Mouse (Mus musculus) retina, embryonic 14.5 days (tissue): Measurements from ENCODE around the gene Lmntd1.

Experiments
- DNase-seq: peaks from one replicate; pipeline ENCODE4 v3.0.0-alpha.2; 2015; ENCODE audit warnings: low spot score

Lmntd1 gene

GRCm38 (mm10) chr6:145432711-145433708, 181.1 kb downstream of the Lmntd1 start:
- no peak for DNase-seq

GRCm38 (mm10) chr6:145431747-145432146, 182.4 kb downstream of the Lmntd1 start:
- DNase-seq: no peak

GRCm38 (mm10) chr6:145427411-145427810, 186.7 kb downstream of the Lmntd1 start:
- no peak for DNase-seq

GRCm38 (mm10) chr6:145426501-145426900, 187.6 kb downstream of the Lmntd1 start:
- DNase-seq: no peak

DNA sequence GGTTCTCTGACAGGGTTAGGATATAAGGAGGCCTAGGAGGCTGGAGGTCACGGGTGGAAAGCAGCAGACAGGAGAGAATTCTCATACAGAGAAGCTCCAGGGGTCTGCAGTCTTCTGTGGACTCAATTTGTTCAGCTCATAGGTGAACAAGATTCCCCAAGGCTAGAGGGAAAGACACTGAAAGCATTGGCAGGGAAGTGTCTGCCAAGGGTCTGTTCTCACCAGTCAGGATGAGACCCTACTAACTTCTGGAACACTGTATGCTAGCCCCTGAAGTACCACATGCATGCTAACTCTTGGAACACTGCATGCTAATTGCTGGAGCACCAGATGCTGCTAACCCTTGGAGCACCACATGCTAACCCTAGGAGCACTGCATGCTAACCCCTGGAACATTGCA, 190.0 kb downstream of the Lmntd1 start:
- no peak for DNase-seq

DNA sequence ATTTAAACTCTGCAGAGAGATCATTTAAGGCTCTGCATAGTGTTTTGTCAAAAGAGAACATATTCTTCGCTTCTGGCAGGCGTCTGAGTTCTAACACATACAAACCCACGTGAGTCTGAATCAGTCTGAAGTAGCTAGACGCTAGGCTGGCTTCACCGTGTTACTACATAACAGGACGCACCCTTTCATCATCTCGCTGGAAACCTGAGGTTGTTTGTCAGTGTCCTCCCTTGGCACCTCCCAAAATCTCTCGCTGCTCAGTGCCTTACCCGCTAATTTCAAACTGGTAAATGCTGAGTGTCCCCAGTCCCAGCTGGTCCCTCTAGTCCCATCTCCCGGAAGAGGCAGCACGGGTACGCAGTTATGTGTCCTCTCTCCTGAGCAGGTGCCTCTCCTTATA, 190.6 kb downstream of the Lmntd1 start:
- DNase-seq: no peak

DNA sequence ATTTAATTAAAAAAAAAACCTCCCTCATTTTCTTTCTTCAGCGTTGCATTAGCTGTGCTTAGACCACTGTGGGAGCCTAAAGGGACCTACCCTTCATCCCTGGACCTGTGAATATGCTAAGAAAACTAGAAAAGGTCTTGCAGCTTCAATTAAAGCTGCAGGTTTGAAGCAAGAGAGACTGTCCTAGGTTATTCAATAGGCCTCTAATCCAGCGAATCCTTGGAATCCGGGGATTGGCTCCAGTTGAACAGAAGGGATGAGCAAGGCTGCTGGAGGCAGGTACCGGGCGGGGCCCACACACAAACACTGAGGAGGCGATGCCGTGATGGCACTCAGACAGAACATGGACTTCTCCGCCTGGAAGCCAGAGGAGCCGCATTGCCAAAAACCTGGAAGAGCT, 192.5 kb downstream of the Lmntd1 start:
- DNase-seq: no peak

DNA sequence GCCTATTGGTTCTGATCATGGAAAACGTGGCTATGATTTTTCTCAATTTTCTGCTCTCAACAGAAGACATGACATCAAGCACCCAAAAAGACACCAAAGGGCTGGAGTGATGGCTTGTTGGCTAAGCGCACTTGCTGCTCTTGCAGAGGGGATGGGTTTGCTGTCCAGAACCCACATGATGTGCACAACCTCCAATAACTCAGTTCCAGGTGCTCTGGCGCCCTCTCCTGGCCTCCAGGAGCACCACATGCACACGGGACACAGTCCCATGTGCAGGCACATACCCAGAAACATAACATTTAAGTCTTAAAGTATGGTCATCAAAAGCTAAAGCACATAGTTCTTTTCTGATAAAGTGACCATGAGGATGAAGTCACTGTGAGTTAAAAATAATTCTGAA, 193.7 kb downstream of the Lmntd1 start:
- DNase-seq: no peak

- no peak for DNase-seq
Measured at GRCm38 (mm10) chr6:145418856-145419255, 195.3 kb downstream of the Lmntd1 start.

DNA sequence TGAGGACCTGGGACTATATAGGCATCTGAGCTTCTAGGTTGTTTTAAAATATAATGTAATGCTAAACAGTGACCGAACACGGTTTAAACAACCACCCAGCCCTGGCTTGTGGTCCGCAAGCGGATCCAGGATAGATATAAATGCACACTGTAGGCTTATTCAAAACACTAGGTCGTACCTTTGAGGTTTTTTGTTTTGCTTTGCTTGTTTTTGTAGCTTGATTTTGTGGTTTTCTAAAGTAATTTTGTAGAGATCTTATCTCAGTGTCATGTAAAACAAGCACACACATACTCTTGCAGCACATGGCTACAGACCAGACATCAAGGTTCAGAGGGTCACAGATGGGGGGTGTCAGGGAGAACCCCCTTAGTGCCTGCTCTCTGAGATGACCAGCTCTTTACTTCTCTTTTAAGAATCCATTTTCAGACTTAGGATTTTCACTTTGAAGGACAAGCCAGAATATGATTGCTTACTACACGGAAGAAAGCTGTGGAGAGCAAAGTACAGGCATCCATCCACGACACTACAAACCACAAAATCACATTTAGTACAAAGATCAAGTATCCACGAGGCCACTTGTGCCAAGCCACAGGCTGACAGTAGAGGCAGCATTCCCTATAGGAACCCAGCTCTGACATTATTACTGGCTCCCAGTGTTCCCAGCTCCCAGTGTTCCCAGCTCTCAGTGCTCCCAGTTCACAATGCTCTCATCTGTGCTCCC, 196.2 kb downstream of the Lmntd1 start:
- no peak for DNase-seq

- peak; percentile 79 for DNase-seq
Measured at GRCm38 (mm10) chr6:145417014-145417719, 197.0 kb downstream of the Lmntd1 start.

- no peak for DNase-seq
Measured at GRCm38 (mm10) chr6:145404369-145405051, 209.6 kb downstream of the Lmntd1 start.

DNA sequence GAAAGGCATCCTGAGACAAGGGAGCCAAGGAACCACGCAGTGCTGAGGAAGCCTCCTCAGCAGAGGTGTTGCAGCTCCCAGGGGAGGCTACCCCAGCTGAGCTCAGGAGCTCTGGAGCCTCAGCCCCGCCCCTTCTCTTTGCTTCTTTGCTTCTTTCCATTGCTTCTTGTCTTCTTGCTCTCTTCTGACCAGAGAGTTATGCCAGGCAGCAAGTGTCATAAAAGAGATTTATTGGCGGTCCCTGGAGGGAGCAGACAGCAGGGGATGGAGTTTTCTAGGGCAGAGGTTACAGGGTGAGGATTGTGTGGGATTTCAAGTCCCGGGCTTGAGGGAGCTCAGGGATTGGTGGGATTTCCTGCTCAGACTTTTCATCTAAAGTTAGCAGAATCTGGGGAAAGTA, 213.0 kb downstream of the Lmntd1 start:
- DNase-seq: peak; percentile 24

DNA sequence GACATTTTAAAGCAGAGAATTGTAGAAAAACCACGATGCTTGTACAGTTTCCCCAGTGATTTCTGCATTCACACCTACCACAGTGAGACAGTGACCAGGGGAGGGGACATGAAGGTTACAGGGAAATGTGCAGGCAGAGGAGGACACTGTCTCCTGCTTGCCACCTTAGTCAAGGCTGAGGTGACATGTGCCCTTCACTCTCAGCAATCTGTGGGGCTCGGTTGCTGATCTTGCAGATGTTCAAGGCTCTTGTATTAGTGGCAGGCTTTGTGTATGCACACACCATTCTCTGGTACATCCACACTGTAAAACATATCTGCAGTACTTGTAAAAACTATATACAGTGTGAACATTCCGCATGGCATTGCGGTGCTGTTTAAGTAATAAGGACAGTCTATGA, 216.2 kb downstream of the Lmntd1 start:
- no peak for DNase-seq

GRCm38 (mm10) chr6:145396534-145396933, 217.6 kb downstream of the Lmntd1 start:
- DNase-seq: peak; percentile 43

GRCm38 (mm10) chr6:145390421-145390820, 223.7 kb downstream of the Lmntd1 start:
- DNase-seq: no peak

- DNase-seq: no peak
Measured at GRCm38 (mm10) chr6:145389904-145390303, 224.2 kb downstream of the Lmntd1 start.

DNA sequence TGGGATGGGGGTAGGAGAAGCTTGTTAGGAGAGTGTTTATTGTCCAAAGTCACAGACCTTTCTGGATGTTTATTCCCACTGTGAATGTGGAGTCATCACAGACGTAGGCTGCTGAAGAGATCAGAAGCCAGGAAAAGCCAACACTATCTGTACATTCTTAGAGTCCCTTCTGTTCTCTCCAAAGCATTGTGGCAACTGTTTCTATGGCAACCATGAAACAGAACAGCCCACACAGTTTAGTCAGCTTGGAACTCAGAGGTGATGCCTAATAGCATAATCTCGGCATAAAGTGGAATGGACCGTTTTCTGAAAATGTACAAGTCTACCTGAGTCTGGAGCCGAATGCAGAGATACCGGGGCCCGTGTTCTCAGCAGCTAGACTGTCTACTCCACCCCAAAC, 226.7 kb downstream of the Lmntd1 start:
- DNase-seq: no peak

DNA sequence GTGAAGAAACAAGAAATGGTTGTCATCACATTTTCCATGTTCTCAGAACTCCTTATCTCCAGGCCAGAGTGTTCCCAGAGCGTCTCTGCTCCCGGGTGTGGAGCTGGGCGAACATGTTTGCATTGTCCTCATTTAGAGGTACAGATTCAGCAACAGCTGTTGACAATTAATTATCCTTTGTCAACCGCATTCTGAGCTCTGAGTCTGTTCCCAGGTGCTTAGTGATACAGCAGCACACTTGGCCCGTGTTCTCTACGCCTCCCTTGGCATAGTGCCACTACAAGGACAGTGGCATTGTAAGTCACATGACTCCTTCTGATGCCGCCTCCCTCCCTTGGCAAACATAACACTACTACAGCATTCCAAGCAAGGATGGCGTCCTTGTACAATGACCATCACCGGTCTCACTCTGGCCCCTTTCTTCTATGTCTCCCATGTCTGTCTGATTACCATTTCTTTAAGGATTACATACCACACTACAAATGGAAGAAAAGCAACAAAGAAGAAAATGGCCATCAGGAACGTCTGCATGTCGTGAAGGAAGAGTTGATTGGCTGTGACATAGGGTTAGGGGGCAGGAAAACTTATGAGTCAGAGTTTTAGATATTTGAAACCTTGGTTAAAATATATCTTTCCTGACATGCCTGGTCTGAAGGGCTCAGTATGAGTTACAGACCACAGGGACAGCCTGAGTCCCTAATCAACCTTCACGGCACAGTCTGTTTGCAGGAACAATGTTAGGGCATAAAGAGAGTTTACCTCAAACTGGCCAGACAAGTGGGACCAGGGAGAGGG, 231.3 kb downstream of the Lmntd1 start:
- DNase-seq: no peak

DNA sequence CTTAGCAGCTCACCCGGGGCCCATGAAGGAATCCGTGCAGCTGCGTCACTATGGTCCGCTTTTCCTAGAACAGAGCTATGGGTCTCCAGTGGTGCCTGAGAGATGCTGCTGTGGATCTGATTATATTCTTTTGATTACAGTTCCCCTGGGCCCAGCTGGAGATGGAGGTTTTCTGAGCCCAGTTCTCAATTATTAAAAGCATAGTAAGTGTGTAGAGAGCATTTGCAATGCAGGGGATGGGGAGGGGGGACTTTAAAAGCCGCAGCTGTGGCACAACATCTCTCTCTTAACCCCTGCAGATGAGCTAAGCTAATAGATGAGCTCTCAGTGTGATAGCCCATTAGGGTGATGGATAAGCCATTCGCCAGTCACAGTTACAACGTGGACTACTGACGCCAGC, 233.2 kb downstream of the Lmntd1 start:
- peak; percentile 43 for DNase-seq

DNA sequence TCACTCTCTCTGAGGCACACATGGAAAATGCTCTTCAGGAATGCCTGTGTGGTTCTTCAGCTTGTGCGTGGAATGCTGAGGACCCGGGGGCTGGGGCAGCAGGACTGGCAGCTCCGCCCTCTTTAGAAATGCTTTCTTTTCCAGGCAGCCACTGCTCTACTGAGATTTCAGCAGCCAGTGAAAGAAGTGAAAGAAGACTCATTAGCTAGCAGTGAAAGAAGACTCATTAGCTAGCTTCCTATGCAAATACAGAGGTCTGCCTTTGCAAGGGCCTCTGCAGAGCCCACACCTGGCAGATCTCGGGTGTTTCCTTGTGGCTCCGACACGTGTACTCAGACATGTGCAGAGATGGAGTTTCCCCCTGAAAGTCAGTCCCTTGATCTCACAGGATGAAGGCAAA, 234.9 kb downstream of the Lmntd1 start:
- DNase-seq: no peak
